Mouse (Mus musculus) Muller cell, postnatal 12 days (primary cell): ENCODE measurements around the gene Calr.
A peak's percentile ranks its signal among the peaks of the same experiment; 100 is the strongest.

ENCODE experiments used
- DNase-seq: peaks from one replicate; pipeline ENCODE4 v3.0.0-alpha.2; 2015; ENCODE audit errors: inconsistent ontology term

Gene Calr

GRCm38 (mm10) chr8:84815547-84815946, 31.2 kb downstream of the Calr start:
- DNase-seq, result peak; percentile 94

DNA sequence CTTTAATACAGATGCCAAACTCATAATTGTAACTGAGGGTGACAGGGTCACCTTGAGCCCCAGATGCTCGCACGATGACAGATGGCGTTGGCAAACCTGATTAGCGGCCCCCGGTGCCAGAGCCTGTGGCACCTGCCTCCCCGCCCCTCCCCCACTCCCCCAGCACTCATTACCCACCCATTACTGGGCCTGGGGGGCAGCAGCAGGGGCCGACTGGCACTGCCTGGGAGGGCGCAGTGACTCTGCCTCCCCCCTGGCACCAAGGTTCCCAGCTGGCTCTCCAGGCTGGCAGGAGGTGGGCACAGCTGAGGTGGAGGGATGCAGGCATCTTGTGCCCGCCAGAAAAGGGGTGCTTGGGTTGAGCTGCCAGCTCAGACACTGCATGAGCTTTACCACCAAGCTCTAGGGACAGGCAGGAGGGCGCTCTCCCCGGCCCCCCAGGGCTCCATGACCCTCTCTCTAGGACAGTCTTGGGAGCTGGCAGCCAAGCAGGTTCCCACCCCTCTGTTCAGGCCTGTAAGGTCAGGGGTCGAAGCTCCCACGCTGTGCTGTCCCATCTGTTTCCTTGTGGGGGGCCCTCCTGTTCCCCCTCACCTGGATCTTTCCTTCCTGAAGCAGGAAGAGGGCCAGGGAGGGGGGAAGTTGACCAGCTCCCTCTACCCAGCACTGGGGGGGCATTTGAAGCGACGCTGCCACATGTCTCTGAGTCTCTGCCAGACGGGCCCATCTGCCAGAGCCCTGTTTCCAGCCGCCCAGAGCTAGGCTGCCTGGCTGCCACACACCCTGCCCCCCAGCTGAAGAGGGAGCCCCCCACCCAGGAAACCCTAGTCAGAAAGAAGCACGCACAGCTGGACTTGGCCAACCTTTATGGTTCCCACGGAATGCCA, 31.9 kb downstream of the Calr start:
- no peak for DNase-seq

DNA sequence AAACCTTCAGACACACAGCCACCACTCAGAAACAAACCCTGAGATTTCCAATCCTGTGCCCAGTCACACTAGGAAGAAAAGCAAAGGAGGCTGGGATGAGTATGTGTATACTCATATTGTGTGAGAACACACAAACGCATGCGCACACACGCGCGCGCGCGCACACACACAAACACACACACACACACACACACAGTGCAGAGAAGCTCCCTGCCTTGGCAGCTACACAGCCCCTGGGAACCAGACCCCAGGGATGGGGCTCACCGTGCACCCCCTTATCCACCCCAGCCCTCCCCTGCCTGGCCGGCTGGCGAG, 32.5 kb downstream of the Calr start:
- no peak for DNase-seq

- no peak for DNase-seq
Observed at GRCm38 (mm10) chr8:84813830-84814229, 32.9 kb downstream of the Calr start.

- DNase-seq, result peak; percentile 83
Observed at GRCm38 (mm10) chr8:84813059-84813458, 33.7 kb downstream of the Calr start.

GRCm38 (mm10) chr8:84811303-84811702, 35.4 kb downstream of the Calr start:
- DNase-seq, result no peak

- DNase-seq, result peak; percentile 97
Observed at GRCm38 (mm10) chr8:84810896-84811295, 35.8 kb downstream of the Calr start.

DNA sequence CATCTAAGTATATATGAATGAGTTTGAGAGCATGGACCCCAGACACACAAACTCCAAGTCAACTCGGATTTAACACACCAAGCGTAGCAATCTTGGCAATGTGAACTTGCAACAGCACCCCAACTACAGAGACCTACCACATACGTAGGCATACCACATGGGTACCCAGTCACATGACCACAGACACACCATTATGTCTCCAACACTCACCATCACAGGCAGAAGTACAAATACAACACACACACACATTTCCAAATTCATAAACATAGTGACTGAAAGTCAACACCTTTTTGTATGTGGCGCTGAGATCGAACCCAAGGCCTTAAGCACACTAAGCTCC, 36.8 kb downstream of the Calr start:
- no peak for DNase-seq

GRCm38 (mm10) chr8:84809109-84809940, 37.4 kb downstream of the Calr start:
- no peak for DNase-seq

- no peak for DNase-seq
Observed at GRCm38 (mm10) chr8:84806031-84806430, 40.7 kb downstream of the Calr start.

DNA sequence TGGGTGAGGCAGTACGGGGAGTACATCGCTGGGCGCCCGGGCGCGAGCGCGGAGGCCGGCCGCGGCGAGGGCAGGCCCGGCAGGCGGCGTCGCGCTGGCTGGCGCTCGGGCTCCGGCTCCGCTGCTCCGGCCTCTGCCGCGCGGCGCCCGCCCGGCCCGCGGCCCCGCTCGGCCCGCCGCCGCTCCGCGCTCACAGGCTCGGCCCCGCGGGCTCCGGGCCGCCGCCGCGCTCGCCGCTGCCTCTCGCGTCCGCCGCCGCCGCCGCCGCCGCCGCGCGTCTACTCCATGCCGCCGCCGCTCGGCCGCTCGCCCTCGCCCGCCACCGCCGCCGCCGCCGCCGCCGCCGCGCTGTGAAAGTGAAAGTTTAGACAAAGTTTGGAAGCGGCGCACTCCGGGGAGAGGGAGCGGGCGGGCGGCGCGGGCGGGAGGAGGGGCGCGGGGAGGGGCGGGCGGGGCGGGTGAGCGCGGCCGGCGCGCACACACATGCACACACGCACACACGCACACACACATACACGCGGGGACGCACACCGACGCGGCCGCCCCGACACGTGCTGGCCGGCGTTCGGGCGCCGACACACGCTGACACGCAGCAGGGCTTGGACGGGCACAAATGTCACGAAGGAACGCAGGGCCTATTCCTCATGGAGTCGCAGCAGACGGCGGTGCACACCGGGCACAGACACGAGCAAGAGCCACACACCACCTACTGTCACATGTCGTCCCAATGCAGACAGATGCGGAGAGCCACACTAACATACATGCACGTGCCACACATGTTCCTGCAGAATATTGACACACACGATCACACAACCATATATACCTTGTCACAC, 46.5 kb downstream of the Calr start, which contains the start of gene Nfix:
Nfix (minus strand) TSS at position 346 of the 833 bp plus-strand sequence.
- peak; percentile 88 for DNase-seq

GRCm38 (mm10) chr8:84799136-84799931, 47.4 kb downstream of the Calr start:
- peak; percentile 65 for DNase-seq

GRCm38 (mm10) chr8:84798446-84799135, 48.1 kb downstream of the Calr start:
- peak; percentile 55 for DNase-seq

DNA sequence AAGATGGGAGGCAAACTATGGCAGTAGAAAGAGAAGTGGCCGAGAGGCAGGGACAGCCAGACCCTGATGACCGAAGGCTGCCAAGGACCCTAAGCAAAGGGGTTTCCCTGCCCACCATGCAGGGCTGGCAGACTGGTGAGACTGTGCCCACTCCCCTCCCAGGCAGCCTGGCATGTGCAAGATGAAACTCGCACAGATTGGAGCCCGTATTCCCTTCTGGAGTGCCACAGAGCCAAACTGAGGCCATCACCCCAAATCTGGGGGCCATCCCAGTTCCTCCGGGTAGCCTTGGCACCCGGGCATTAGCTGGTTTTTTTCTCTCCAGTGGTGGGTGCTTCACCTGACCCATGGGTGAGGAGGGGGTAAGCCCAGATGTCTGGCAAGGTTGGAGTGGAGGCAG, 48.8 kb downstream of the Calr start:
- no peak for DNase-seq

- peak; percentile 32 for DNase-seq
Observed at GRCm38 (mm10) chr8:84797256-84797797, 49.4 kb downstream of the Calr start.

GRCm38 (mm10) chr8:84794486-84794885, 52.2 kb downstream of the Calr start:
- DNase-seq, result peak; percentile 86

DNA sequence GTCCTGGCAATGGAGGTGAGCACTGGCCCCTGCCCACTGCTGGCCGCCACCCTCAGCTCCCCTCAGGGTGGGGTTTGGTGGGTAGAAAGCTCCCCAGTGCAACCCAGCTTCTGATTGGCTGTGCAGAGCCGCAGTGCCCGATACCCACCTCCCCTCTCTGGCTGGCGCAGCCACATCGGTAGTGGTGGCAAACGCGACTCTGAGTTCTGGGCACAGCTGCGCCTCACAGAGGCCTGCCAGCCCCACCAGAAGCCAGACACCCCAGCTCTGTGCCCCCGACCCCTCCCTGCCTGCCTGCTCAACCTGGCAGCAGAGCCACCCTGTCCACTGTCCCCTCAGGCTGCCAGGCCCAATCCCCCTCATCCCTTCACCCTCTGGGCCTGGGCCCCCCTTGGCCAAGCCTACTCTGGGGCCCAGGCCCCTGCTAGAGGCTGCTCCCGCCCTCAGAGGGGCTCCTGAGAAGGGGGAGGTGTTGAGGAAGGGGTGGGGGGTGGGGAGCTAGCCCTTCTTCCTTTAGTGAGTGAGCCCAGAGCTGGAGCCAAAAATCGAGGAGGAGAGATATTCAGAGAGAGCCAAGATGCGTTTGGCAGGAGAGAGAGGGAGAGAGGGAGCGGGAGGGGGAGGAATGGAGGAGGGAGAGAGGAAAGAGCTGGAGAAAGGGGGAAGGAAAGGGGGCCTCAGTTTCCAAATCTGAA, 52.8 kb downstream of the Calr start:
- peak; percentile 91 for DNase-seq

DNA sequence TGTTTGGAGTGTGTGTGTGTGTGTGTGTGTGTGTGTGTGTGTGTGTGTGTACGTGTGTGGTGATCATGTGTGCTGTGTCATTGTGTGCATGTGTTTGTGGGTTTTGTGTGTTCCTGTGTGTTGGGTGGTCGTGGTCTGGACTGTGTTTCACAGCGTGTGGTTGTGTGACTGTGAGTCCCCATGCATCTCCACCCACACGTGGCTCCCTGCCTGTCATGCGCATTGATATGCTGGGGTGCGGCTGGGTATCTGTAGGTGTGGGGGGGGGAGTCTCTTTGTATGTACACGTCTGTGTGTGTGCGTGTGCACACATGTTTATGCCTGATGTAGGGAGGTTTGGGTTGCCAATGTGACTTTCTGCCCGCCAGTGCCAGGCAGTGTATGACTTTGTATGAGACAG, 53.6 kb downstream of the Calr start:
- DNase-seq, result no peak

DNA sequence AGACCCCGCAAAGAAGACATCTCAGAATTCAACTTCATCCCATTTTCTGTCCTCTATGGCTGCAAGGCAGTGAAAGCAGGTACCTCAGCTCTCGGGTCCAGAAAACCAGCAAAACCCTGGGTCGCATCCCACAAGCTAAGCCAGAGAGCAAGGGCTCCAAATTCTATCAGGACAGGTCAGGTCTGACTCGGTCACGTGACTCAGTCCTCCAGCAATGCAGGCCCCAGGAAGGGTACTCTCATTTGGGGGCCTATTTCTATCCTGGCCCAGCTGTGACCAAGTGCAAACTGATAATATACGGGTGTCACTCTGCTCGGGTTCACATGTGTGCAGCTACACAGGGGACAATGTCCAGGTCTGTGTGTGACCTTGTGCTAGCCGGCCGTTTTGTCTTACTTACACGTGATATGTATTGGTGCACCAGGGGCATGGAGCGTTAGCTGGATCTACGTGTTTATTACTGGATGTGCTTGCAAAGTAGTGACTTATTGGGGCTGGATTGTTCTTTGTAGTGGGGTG, 54.2 kb downstream of the Calr start:
- DNase-seq, result peak; percentile 29
